Mouse (Mus musculus) bone marrow macrophage, adult 2 months (primary cell): Measurements from ENCODE around the gene Fezf1. TPM values are rescaled to one million over a fixed set of nuclear protein-coding genes. Genes with fewer than 3 reads are reported as not detected.

Experiments used
- H3K27ac ChIP-seq: 2 replicates; pipeline ENCODE4 v1.5.1; 2012; ENCODE audit warnings: low read depth, low read length; ENCODE audit not compliant: insufficient read depth
- H3K4me1 ChIP-seq: 2 replicates; pipeline ENCODE4 v1.6.1; 2012; ENCODE audit warnings: low read length; ENCODE audit not compliant: control insufficient read depth, insufficient read depth
- H3K4me3 ChIP-seq: 2 replicates; pipeline ENCODE4 v1.5.1; 2012; ENCODE audit warnings: mild to moderate bottlenecking, low read length, moderate library complexity; ENCODE audit not compliant: insufficient read depth
- CTCF ChIP-seq: IDR thresholded peaks from 2 replicates; pipeline ENCODE4 v1.5.1; 2012; ENCODE audit warnings: low read depth, mild to moderate bottlenecking, low read length, moderate library complexity
- POLR2A ChIP-seq: IDR thresholded peaks from 2 replicates; pipeline ENCODE4 v1.6.1; 2012; ENCODE audit warnings: mild to moderate bottlenecking, low read depth, low read length, borderline replicate concordance
- polyA plus RNA-seq: library from polyadenylated mRNA; stranded (reverse); fragments of >200 nt; gene quantifications from 2 replicates; pipeline ENCODE4 v1.2.4, GENCODE M21; 2012; ENCODE audit not compliant: missing spikeins, insufficient read depth, insufficient read length

The Fezf1 gene
- polyA plus RNA-seq = 0.33 TPM in 1 of 2 replicates, not detected in the other

GRCm38 (mm10) chr6:23248313-23249052, at the start of gene Fezf1:
Gene Fezf1 (minus strand): TSS chr6:23248362.
- no peak for TF ChIP-seq CTCF
- no peak for TF ChIP-seq POLR2A
- no peaks in the 10 kb centered on the region for H3K4me1 ChIP-seq
- no peak within 1 kb of the TSS for H3K4me3 ChIP-seq
- H3K27ac ChIP-seq = no peak within 1 kb of the TSS

GRCm38 (mm10) chr6:23294685-23295084, 46.5 kb upstream of the Fezf1 start:
- H3K27ac ChIP-seq = no peak overlapping the region
- H3K4me3 ChIP-seq = no peak overlapping the region
- no peak for TF ChIP-seq CTCF
- no peak for TF ChIP-seq POLR2A
- H3K4me1 ChIP-seq = no peaks in the 10 kb centered on the region

GRCm38 (mm10) chr6:23288752-23289151, 40.6 kb upstream of the Fezf1 start:
- Histone ChIP-seq H3K27ac (no peak overlapping the region), H3K4me1 (no peaks in the 10 kb centered on the region), H3K4me3 (no peak overlapping the region)
- no peak for TF ChIP-seq CTCF
- no peak for TF ChIP-seq POLR2A

GRCm38 (mm10) chr6:23281514-23281820, 33.3 kb upstream of the Fezf1 start:
- Histone ChIP-seq H3K4me3 (no peak overlapping the region), H3K4me1 (no peaks in the 10 kb centered on the region), H3K27ac (no peak overlapping the region)
- TF ChIP-seq POLR2A (no peak), CTCF (no peak)

GRCm38 (mm10) chr6:23280811-23281513, 32.8 kb upstream of the Fezf1 start:
- TF ChIP-seq CTCF (no peak), POLR2A (no peak)
- H3K4me1 ChIP-seq = no peaks in the 10 kb centered on the region

GRCm38 (mm10) chr6:23273483-23273882, 25.3 kb upstream of the Fezf1 start:
- TF ChIP-seq CTCF (no peak), POLR2A (no peak)
- H3K4me3 ChIP-seq = no peak overlapping the region
- no peak overlapping the region for H3K27ac ChIP-seq
- H3K4me1 ChIP-seq = no peaks in the 10 kb centered on the region

More at GRCm38 (mm10) chr6:23280811-23281513, 32.8 kb upstream of the Fezf1 start:
- no peak overlapping the region for H3K4me3 ChIP-seq
- H3K27ac ChIP-seq = no peak overlapping the region

GRCm38 (mm10) chr6:23272979-23273378, 24.8 kb upstream of the Fezf1 start:
- H3K4me3 ChIP-seq = no peak overlapping the region
- no peak overlapping the region for H3K27ac ChIP-seq
- TF ChIP-seq POLR2A (no peak), CTCF (no peak)
- H3K4me1 ChIP-seq = no peaks in the 10 kb centered on the region

GRCm38 (mm10) chr6:23272542-23272941, 24.4 kb upstream of the Fezf1 start:
- TF ChIP-seq CTCF = no peak
- no peak for TF ChIP-seq POLR2A
- no peaks in the 10 kb centered on the region for H3K4me1 ChIP-seq
- H3K4me3 ChIP-seq = no peak overlapping the region

GRCm38 (mm10) chr6:23260738-23261050, 12.5 kb upstream of the Fezf1 start:
- no peak for TF ChIP-seq POLR2A
- TF ChIP-seq CTCF = no peak
- no peak overlapping the region for H3K4me3 ChIP-seq
- H3K4me1 ChIP-seq = no peaks in the 10 kb centered on the region
- no peak overlapping the region for H3K27ac ChIP-seq

More at GRCm38 (mm10) chr6:23272542-23272941, 24.4 kb upstream of the Fezf1 start:
- H3K27ac ChIP-seq = no peak overlapping the region

- TF ChIP-seq CTCF = no peak
- no peak for TF ChIP-seq POLR2A
- H3K27ac ChIP-seq = no peak overlapping the region
- no peaks in the 10 kb centered on the region for H3K4me1 ChIP-seq
- no peak overlapping the region for H3K4me3 ChIP-seq
Observed at GRCm38 (mm10) chr6:23260016-23260737, 12.0 kb upstream of the Fezf1 start.
